Mouse (Mus musculus) right cerebral cortex, postnatal 25 days (tissue): Measurements from ENCODE around the gene Creb5.

ENCODE experiments used
- DNase-seq: peaks from one replicate; pipeline ENCODE4 v3.0.0; 2022

The Creb5 gene

GRCm38 (mm10) chr6:53497904-53498536 lies 210.9 kb downstream of the Creb5 start:
- no peak for DNase-seq

GRCm38 (mm10) chr6:53499621-53500295 lies 212.7 kb downstream of the Creb5 start:
- no peak for DNase-seq

- no peak for DNase-seq
Measured at GRCm38 (mm10) chr6:53501236-53501635, 214.2 kb downstream of the Creb5 start.

DNA sequence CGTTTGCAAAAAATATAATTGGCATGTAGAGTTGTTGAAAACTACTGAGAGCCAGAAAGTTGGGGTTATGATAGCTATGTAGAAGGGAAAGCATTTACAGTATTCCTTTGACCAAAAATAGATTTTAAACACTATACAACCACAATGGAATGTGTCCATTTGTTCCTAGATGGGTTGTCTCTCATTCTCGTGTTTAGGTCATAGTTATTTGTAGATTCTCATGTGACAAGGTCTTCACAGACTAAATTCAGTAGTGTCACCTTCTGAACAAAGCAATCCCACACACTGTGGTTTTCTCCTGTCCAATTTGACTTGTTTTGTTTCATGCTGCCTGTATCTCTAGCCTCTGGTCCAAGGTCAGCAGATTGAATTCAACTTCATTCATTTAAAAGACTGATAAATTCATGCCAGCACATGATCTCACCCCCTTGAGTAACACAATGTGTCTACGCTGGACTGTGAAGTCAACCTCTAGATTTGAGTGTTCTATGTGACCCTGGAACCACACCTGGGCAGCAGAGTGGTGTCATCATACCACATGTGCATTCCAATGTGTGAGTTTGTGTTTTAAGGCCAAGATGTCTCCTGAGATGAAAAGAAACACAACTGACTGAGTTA lies 220.0 kb downstream of the Creb5 start:
- DNase-seq, result no peak

GRCm38 (mm10) chr6:53508847-53509494 lies 221.9 kb downstream of the Creb5 start:
- DNase-seq, result no peak

GRCm38 (mm10) chr6:53510005-53510404 lies 222.9 kb downstream of the Creb5 start:
- DNase-seq, result no peak

DNA sequence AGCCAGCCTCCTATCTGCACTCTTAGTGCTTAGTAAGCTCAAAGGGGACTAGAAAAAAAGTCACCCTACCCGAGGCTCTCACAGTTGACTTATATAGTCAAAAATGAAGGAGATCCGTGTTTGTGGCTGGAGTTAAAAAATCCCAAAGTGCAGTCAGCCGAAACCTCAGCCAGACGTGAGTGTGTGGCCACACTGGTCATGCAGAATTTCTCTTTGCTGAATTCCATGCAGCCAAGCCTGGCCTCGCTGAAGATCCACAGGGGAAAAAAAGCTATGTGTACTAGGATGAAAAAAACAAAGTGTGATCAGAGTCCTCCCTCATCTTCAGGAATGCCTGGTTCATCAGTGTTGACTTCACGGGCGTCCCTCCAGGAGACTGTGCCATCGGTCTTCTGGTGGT lies 225.2 kb downstream of the Creb5 start:
- no peak for DNase-seq

DNA sequence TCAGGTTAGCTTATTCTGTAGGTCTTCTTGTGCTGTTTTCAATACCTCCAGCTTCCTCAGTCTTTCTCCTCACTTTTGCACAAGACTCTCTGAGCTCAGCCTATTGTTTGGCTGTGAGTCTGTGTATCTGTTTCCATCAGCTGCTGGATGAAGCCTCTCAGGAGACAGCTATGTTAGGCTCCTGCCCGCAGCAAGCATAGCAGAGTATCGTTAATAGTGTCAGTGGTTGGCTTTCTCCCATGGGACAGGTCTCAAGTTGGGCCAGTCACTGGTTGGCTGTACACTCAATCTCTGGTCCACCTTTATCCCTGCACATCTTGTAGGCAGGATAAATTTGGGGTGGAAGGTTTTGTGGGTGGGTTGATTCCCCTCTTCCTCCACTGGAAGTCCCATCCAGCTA lies 226.3 kb downstream of the Creb5 start:
- no peak for DNase-seq

DNA sequence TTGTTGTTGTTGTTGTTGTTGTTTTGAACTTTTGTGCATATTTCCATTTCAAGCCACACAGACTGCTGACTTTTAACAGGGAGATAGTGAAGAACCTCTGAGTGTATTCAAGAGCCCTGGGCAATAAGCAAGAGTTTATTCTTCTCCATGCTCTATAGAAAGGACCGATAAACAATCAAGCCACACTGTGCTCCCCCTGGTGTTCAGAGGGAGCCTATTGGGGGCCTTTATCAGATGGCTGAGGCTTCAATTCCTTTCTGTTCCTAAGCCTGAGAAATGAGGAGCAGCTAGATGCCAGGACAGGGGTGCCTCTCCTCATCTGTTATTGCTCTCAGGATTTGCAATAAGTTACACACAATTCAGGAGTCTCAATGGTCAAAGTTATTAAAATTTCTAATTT lies 227.8 kb downstream of the Creb5 start:
- DNase-seq, result no peak

- no peak for DNase-seq
Measured at GRCm38 (mm10) chr6:53515611-53516010, 228.5 kb downstream of the Creb5 start.

DNA sequence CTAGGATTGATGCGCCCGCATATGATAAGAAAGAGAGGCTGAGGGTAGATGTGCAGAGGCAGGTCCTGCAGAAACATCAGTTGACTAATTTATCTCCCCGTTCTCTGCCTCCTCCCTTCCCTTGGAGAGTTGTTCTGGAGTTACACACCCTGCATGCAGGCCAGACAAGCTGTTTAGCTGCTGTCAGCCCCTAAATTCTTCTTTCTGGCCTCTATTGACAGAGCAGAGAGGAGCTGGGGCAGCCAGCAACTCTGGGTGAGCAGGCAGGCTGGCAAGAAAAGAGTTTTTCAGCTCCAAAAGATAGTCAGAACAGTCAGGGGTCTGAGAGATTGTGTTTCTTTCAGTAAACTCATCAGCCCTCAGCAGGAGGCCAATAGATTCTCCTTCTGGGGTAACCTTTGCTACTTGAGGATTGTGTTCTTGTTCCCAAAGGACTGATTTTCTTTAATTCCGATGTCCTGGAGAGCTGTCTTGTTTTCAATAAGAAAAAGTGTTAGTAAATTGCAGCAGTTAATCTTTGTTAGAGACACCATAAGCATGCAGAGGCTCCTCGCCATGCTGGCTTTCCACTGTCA lies 230.4 kb downstream of the Creb5 start:
- DNase-seq, result no peak

DNA sequence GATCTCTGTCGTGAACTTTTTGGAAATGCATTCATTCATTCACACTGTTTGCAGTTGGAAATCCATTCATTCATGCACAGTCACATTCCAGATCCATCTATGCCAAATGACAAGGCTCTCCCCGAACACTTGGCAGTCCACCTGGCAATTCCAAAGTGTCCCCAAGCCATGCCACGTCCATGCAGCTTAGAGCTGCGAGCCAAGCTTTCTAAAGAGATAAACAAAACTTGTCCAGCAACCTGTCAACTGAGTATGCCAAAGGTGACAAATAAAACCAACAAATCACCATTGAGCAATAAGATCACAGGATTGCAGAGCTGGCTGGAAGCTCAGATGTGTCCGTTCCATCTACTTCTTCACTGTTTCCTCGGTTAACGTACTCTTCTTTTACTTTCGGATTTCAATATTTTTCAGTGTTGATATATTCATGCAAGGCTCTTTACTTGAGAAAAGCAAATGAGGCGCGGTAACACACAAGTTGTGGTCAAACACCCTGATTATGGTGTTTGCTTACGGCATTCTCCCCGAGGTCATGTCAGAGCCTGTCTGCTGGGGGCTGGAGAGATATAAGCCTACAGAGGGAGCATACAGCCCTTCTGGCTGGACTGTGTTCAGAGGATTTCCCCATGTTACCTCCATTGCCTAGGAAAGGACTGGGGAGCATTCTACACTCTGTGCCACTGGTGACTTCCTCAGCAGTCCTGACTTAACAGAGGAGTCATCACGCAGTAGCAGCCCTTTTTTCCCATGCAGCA lies 236.8 kb downstream of the Creb5 start:
- no peak for DNase-seq

DNA sequence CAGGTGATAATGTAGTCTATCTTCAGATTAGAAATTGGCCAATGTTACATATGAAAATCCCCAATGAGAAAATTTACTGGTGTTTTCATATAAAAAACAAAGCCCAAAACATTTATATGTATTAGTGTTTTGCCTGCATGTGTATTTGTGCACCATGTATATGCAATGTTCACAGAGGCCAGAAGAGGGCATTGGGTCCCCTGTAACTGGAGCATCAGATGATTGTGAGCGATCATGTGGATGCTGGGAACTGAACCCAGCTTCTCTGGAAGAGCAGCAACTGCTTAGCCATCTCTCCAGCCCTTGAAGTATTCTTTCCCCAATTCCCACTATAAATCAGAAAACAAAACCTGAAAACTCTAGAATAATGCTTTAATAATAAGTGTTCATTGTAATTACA lies 239.4 kb downstream of the Creb5 start:
- no peak for DNase-seq

DNA sequence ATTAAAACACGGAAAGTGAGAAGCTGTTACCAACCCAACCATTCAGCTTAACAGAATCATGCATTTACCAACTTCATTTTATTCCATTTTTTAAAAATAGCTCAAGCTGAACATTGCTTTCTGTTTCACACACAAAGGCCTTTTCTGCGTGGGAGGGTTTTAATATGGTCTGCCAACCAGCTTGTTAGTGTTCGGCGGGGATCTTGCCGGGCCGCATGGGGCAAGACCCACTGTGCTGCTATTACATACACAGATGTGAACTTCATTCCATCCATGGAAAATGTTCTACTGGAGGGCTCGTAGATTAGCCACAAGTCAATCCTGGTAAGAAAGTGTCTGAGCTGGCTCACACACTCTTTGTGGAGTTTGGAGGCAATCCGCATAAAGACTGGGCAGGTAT lies 243.7 kb downstream of the Creb5 start:
- no peak for DNase-seq

DNA sequence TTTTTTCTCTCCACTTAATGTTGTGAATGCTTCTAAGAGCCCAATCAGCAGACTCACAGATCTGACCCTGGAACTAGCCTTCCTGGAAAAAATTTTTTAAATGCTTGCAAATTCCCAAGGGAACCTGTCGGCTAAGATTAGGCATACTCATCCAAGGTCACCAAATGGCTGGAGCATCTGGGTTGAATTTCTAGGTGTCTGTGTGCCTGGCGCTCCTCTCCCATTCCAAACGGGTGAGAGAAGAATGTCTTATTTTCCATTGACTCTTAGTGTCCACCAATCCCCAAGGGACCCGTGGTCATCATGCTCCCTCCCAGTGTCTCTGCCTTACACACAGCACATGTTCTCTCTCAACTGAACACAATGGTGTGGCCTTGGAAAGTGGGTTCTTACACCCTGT lies 244.4 kb downstream of the Creb5 start:
- DNase-seq, result no peak

GRCm38 (mm10) chr6:53537530-53537929 lies 250.5 kb downstream of the Creb5 start:
- DNase-seq, result no peak

GRCm38 (mm10) chr6:53541798-53542197 lies 254.7 kb downstream of the Creb5 start:
- no peak for DNase-seq

DNA sequence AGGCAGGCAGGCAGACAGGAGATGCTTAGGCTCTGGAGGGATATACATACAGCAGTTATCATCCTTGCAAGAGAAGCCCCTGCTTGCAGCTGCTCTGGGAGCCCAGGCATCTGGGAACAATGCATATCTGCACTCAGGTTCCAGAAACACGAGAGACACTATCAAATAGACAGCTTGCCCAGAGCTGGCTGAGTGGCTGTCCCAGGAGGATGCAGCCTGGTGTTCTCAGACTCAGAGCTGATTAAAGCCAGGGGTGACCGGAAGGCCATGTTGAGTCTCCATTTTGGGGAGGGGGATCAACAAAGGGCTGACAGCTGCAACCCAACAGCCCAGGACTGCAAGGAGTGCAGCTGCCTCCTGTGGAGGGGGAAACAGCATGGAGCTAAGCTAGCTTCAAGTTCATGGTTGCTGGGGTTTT lies 258.4 kb downstream of the Creb5 start:
- no peak for DNase-seq

GRCm38 (mm10) chr6:53545989-53546388 lies 258.9 kb downstream of the Creb5 start:
- no peak for DNase-seq

GRCm38 (mm10) chr6:53548236-53548635 lies 261.2 kb downstream of the Creb5 start:
- DNase-seq, result no peak

DNA sequence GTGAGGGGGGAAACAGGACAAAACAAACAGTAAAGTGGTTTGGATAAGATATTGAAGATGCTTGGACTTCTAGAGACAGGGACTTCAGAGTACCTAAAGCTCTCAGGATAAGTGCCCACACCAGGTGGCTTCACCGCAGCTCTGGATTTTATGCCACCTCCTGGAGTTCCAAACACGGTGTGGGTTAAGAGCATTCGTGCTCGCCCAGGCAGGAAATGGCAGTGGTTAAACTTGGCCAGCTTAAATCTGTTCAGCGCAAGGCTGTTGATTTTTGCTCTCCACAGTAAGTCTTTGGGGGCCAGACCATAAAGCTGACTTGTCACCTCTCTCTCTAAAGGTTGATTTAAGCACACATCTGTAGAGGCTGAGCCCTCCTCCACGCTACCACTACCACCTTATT lies 262.3 kb downstream of the Creb5 start:
- no peak for DNase-seq

GRCm38 (mm10) chr6:53556050-53556449 lies 269.0 kb downstream of the Creb5 start:
- DNase-seq, result no peak

- no peak for DNase-seq
Measured at GRCm38 (mm10) chr6:53560928-53561327, 273.9 kb downstream of the Creb5 start.
